Mouse (Mus musculus) forebrain, embryonic 13.5 days (tissue): ENCODE measurements around the gene Vav3. TPM values are rescaled to one million over a fixed set of nuclear protein-coding genes. Genes with fewer than 3 reads are reported as not detected.

ENCODE experiments used
- ATAC-seq: fragments of 200-750 bp; cut with Nextera tagmentation; 2 replicates; pipeline ENCODE4 v1.8.0; 2017
- H3K27ac ChIP-seq: fragments of 300-500 bp; sonication (generic); 2 replicates; pipeline ENCODE4 v1.5.1; 2015; ENCODE audit warnings: inconsistent platforms, mild to moderate bottlenecking, moderate library complexity
- H3K27me3 ChIP-seq: fragments of 300-500 bp; sonication (generic); 2 replicates; pipeline ENCODE4 v1.6.1; 2015; ENCODE audit warnings: mild to moderate bottlenecking, inconsistent platforms
- H3K36me3 ChIP-seq: fragments of 300-500 bp; sonication (generic); 2 replicates; pipeline ENCODE4 v1.6.1; 2015; ENCODE audit warnings: mild to moderate bottlenecking, inconsistent platforms; ENCODE audit not compliant: poor library complexity, severe bottlenecking
- H3K4me1 ChIP-seq: fragments of 300-500 bp; sonication (generic); 2 replicates; pipeline ENCODE4 v1.6.1; 2015; ENCODE audit warnings: inconsistent platforms
- H3K4me2 ChIP-seq: fragments of 300-500 bp; sonication (generic); 2 replicates; pipeline ENCODE4 v1.6.1; 2015; ENCODE audit warnings: inconsistent platforms, mild to moderate bottlenecking, moderate library complexity
- H3K4me3 ChIP-seq: fragments of 300-500 bp; sonication (generic); 2 replicates; pipeline ENCODE4 v1.5.1; 2015; ENCODE audit warnings: mild to moderate bottlenecking, inconsistent platforms
- H3K9ac ChIP-seq: fragments of 300-500 bp; sonication (generic); 2 replicates; pipeline ENCODE4 v1.6.1; 2015; ENCODE audit warnings: mild to moderate bottlenecking, inconsistent platforms
- H3K9me3 ChIP-seq: fragments of 300-500 bp; sonication (generic); replicated peaks from 2 replicates; pipeline ENCODE4 v1.6.1; 2016; ENCODE audit warnings: inconsistent platforms
- WGBS: fragments of 180-500 bp; shearing (Covaris S2); methylation state at CpG from one replicate; pipeline ENCODE4 v1.1.7; 2015; 5-methylcytosine and 5-hydroxymethylcytosine counted together
- polyA plus RNA-seq: library from polyadenylated mRNA; unstranded; fragments of >200 nt; fragmentation: Nextera tagmentation; extraction: Ambion mirVana; gene quantifications from 2 replicates; pipeline ENCODE4 v1.2.1, GENCODE M21; 2015

Gene Vav3
- polyA plus RNA-seq, 1 experiment from 2014 or later: 10.1 TPM

GRCm38 (mm10) chr3:109683608-109684295, 343.3 kb downstream of the Vav3 start:
- no peak for ATAC-seq
- WGBS: 70% methylated on average over 5 of the region's 5 CpGs

GRCm38 (mm10) chr3:109690566-109690965, 350.1 kb downstream of the Vav3 start:
- H3K9me3 ChIP-seq: no peaks in the 10 kb centered on the region
- H3K4me2 ChIP-seq: no peak overlapping the region
- no peak overlapping the region for H3K9ac ChIP-seq
- 19% methylated on average over 2 of the region's 2 CpGs for WGBS
- no peaks in the 10 kb centered on the region for H3K27me3 ChIP-seq
- H3K36me3 ChIP-seq: no peaks in the 10 kb centered on the region
- no peak overlapping the region for H3K4me3 ChIP-seq
- H3K27ac ChIP-seq: no peak overlapping the region
- peaks cover 5% of the 10 kb centered on the region; the same call in 1 of the 2 replicates for H3K4me1 ChIP-seq
- ATAC-seq: peak; percentile 54

More at GRCm38 (mm10) chr3:109683608-109684295, 343.3 kb downstream of the Vav3 start:
- Histone ChIP-seq H3K36me3 (no peaks in the 10 kb centered on the region), H3K27ac (no peak overlapping the region), H3K9ac (no peak overlapping the region), H3K4me3 (no peak overlapping the region), H3K4me2 (no peak overlapping the region), H3K9me3 (no peaks in the 10 kb centered on the region), H3K27me3 (no peaks in the 10 kb centered on the region), H3K4me1 (no peaks in the 10 kb centered on the region)

GRCm38 (mm10) chr3:109692613-109693012, 352.2 kb downstream of the Vav3 start:
- H3K9me3 ChIP-seq: no peaks in the 10 kb centered on the region
- H3K27ac ChIP-seq: no peak overlapping the region
- 85% methylated on average over 3 of the region's 3 CpGs for WGBS
- no peaks in the 10 kb centered on the region for H3K36me3 ChIP-seq
- no peaks in the 10 kb centered on the region for H3K27me3 ChIP-seq
- peaks cover 5% of the 10 kb centered on the region; the same call in 1 of the 2 replicates for H3K4me1 ChIP-seq
- H3K4me2 ChIP-seq: no peak overlapping the region
- no peak overlapping the region for H3K9ac ChIP-seq
- H3K4me3 ChIP-seq: no peak overlapping the region
- no peak for ATAC-seq

- Histone ChIP-seq H3K27me3 (no peaks in the 10 kb centered on the region), H3K4me2 (no peak overlapping the region), H3K9ac (no peak overlapping the region), H3K4me1 (no peaks in the 10 kb centered on the region), H3K36me3 (no peaks in the 10 kb centered on the region), H3K4me3 (no peak overlapping the region), H3K27ac (no peak overlapping the region), H3K9me3 (no peaks in the 10 kb centered on the region)
- WGBS: 82% methylated on average over 1 of the region's 1 CpGs
- ATAC-seq: no peak
Measured at GRCm38 (mm10) chr3:109701301-109701700, 360.8 kb downstream of the Vav3 start.

- ATAC-seq: peak; percentile 75; the same call in 1 of the 2 replicates
- Histone ChIP-seq H3K4me3 (no peak overlapping the region), H3K9ac (no peak overlapping the region), H3K4me1 (no peaks in the 10 kb centered on the region), H3K4me2 (no peak overlapping the region), H3K9me3 (no peaks in the 10 kb centered on the region), H3K27ac (no peak overlapping the region), H3K36me3 (no peaks in the 10 kb centered on the region), H3K27me3 (no peaks in the 10 kb centered on the region)
- WGBS: 74% methylated on average over 2 of the region's 2 CpGs
Measured at GRCm38 (mm10) chr3:109707786-109708460, 367.5 kb downstream of the Vav3 start.

- no peaks in the 10 kb centered on the region for H3K36me3 ChIP-seq
- H3K27ac ChIP-seq: no peak overlapping the region
- no peak overlapping the region for H3K4me2 ChIP-seq
- ATAC-seq: no peak
- no peaks in the 10 kb centered on the region for H3K27me3 ChIP-seq
- H3K4me1 ChIP-seq: no peaks in the 10 kb centered on the region
- H3K4me3 ChIP-seq: no peak overlapping the region
- WGBS: 92% methylated on average over 7 of the region's 7 CpGs
- no peaks in the 10 kb centered on the region for H3K9me3 ChIP-seq
- H3K9ac ChIP-seq: no peak overlapping the region
Measured at GRCm38 (mm10) chr3:109711751-109712150, 371.3 kb downstream of the Vav3 start.

- Histone ChIP-seq H3K36me3 (no peaks in the 10 kb centered on the region), H3K9ac (no peak overlapping the region), H3K27ac (no peak overlapping the region), H3K9me3 (no peaks in the 10 kb centered on the region), H3K4me3 (no peak overlapping the region), H3K27me3 (no peaks in the 10 kb centered on the region), H3K4me1 (no peaks in the 10 kb centered on the region), H3K4me2 (no peak overlapping the region)
- no peak for ATAC-seq
Measured at GRCm38 (mm10) chr3:109714476-109714875, 374.0 kb downstream of the Vav3 start.

- no peaks in the 10 kb centered on the region for H3K36me3 ChIP-seq
- ATAC-seq: no peak
- no peak overlapping the region for H3K27ac ChIP-seq
- H3K4me3 ChIP-seq: no peak overlapping the region
- H3K9ac ChIP-seq: no peak overlapping the region
- no peaks in the 10 kb centered on the region for H3K4me1 ChIP-seq
- H3K4me2 ChIP-seq: no peak overlapping the region
- 93% methylated on average over 3 of the region's 3 CpGs for WGBS
- no peaks in the 10 kb centered on the region for H3K9me3 ChIP-seq
- H3K27me3 ChIP-seq: no peaks in the 10 kb centered on the region
Measured at GRCm38 (mm10) chr3:109721753-109722152, 381.3 kb downstream of the Vav3 start.

- Histone ChIP-seq H3K36me3 (no peaks in the 10 kb centered on the region), H3K27ac (no peak overlapping the region), H3K27me3 (no peaks in the 10 kb centered on the region), H3K9me3 (no peaks in the 10 kb centered on the region), H3K4me3 (no peak overlapping the region), H3K4me1 (peaks cover 13% of the 10 kb centered on the region), H3K4me2 (no peak overlapping the region), H3K9ac (no peak overlapping the region)
- no peak for ATAC-seq
- WGBS: 88% methylated on average over 1 of the region's 1 CpGs
Measured at GRCm38 (mm10) chr3:109726776-109727175, 386.3 kb downstream of the Vav3 start.

- ATAC-seq: peak; percentile 85
- peak overlapping the region; percentile 21; the same call in 1 of the 2 replicates for H3K4me2 ChIP-seq
- H3K9ac ChIP-seq: no peak overlapping the region
- 14% methylated on average over 5 of the region's 5 CpGs for WGBS
- no peaks in the 10 kb centered on the region for H3K27me3 ChIP-seq
- H3K9me3 ChIP-seq: no peaks in the 10 kb centered on the region
- H3K36me3 ChIP-seq: no peaks in the 10 kb centered on the region
- peaks cover 33% of the 10 kb centered on the region for H3K4me1 ChIP-seq
- H3K4me3 ChIP-seq: no peak overlapping the region
- peak overlapping the region; percentile 79 for H3K27ac ChIP-seq
Measured at GRCm38 (mm10) chr3:109731592-109732230, 391.3 kb downstream of the Vav3 start.

GRCm38 (mm10) chr3:109732327-109733182, 392.1 kb downstream of the Vav3 start:
- Histone ChIP-seq H3K27ac (peak overlapping the region; percentile 79), H3K4me1 (peaks cover 33% of the 10 kb centered on the region), H3K9ac (no peak overlapping the region), H3K4me3 (no peak overlapping the region), H3K36me3 (no peaks in the 10 kb centered on the region), H3K4me2 (peak overlapping the region; percentile 21), H3K9me3 (no peaks in the 10 kb centered on the region), H3K27me3 (no peaks in the 10 kb centered on the region)
- ATAC-seq: peak; percentile 94
- WGBS: 32% methylated on average over 10 of the region's 10 CpGs
